Comparison of ENCODE assay signal across 19 mouse cellular contexts in the genomic region with DNA sequence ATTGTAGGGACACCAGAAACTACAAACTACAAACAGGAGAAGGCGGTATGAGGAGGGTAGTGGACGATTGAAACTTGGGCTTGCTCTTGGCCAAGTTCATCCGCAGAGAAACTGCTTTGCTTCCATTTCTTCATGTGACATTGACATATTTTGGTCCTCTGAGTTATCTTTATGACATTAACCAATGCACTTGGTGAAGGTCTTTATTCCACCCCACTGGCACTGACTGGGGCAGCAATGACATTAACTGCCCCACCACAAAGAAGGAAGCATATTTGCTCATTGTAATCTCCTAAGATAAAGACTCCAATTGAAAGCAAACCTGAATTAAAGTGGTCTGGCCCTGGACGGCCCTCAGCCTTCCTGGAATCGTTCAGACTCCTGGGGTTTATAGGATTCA.
"Had no signal": no experiment of that assay in that cellular context is flagged by ENCODE, and none has a peak within 500 bp of the region (broad histone marks: within the 10 kb centered on the region; RNA-seq: fewer than 3 reads in every experiment).

No protein-coding gene starts in this region.

- H3K27ac ChIP-seq: liver, embryonic 13.5 days; macrophage; midbrain, embryonic 12.5 days; neural tube, embryonic 13.5 days; stomach, embryonic 15.5 days had no signal

- H3K4me2 ChIP-seq: liver, embryonic 13.5 days; midbrain, embryonic 12.5 days; neural tube, embryonic 13.5 days; stomach, embryonic 15.5 days had no signal

- ATAC-seq: intestine, embryonic 16.5 days; midbrain, embryonic 16.5 days had no signal

- H3K9me3 ChIP-seq: liver, embryonic 13.5 days; midbrain, embryonic 12.5 days; neural tube, embryonic 13.5 days; stomach, embryonic 15.5 days had no signal

- DNase-seq: kidney, adult 18-20 months; kidney, postnatal 10 days; kidney, postnatal 36 days; liver, embryonic 13.5 days; lung, adult 2 months; lung, postnatal 14 days; retina, postnatal 1 day; right cerebral cortex, postnatal 25 days; spleen, adult 18-20 months; thymus, adult 2 months; thymus, postnatal 14 days; thymus, postnatal 4 days had no signal

- H3K27me3 ChIP-seq: liver, embryonic 13.5 days; midbrain, embryonic 12.5 days; neural tube, embryonic 13.5 days; stomach, embryonic 15.5 days had no signal

- H3K9ac ChIP-seq: liver, embryonic 13.5 days; midbrain, embryonic 12.5 days; neural tube, embryonic 13.5 days; stomach, embryonic 15.5 days had no signal

- H3K36me3 ChIP-seq: liver, embryonic 13.5 days; midbrain, embryonic 12.5 days; neural tube, embryonic 13.5 days; stomach, embryonic 15.5 days had no signal

- H3K4me3 ChIP-seq: liver, embryonic 13.5 days; midbrain, embryonic 12.5 days; myocyte; neural tube, embryonic 13.5 days; stomach, embryonic 15.5 days had no signal
